ENCODE assay signal across 23 mouse cellular contexts in genomic region chr12:99856011-99856410, GRCm38 (mm10). TPM values are rescaled to one million over a fixed set of nuclear protein-coding genes. Genes with fewer than 3 reads are reported as not detected.
A peak's percentile ranks its signal among the peaks of the same experiment; 100 is the strongest.
DNase-seq lines count a peak whose midpoint lies in the region; ATAC-seq and TF ChIP-seq lines count a peak whose summit lies in the region.
"Had no signal": no experiment of that assay in that cellular context is flagged by ENCODE, and none has a peak within 500 bp of the region (broad histone marks: within the 10 kb centered on the region; RNA-seq: fewer than 3 reads in every experiment).

No protein-coding gene starts in this region.

- TF ChIP-seq CTCF in cerebellum, adult 2 months (IDR thresholded peaks at IDR 0.05; ENCODE audit: borderline replicate concordance, insufficient read depth, low read depth, low read length) = no peak
- no peak for TF ChIP-seq CTCF in midbrain, postnatal 0 days (IDR thresholded peaks at IDR 0.05)

- no peaks in the 10 kb centered on the region for H3K9me3 ChIP-seq in hindbrain, embryonic 16.5 days (ENCODE audit: control insufficient read depth, low read length)
- H3K9me3 ChIP-seq in hindbrain, embryonic 14.5 days (ENCODE audit: control insufficient read depth, low read length) = no peaks in the 10 kb centered on the region
- no peaks in the 10 kb centered on the region for H3K9me3 ChIP-seq in midbrain, postnatal 0 days (ENCODE audit: low read length)
- no peaks in the 10 kb centered on the region for H3K9me3 ChIP-seq in midbrain, embryonic 15.5 days
- H3K9me3 ChIP-seq: embryonic facial prominence, embryonic 15.5 days; forebrain, embryonic 10.5 days; forebrain, embryonic 15.5 days; heart, embryonic 12.5 days; hindbrain, embryonic 10.5 days; intestine, embryonic 15.5 days; kidney, embryonic 15.5 days had no signal

- peak; percentile 18 to 36 for DNase-seq in cerebellum, adult 2 months
- no peak for DNase-seq in cerebellum, adult 11 months
- DNase-seq in hindbrain, embryonic 14.5 days (ENCODE audit: low spot score) = no peak
- DNase-seq in midbrain, postnatal 0 days (ENCODE audit: low spot score) = peak; percentile 61
- peak; percentile 28 for DNase-seq in cerebellum, postnatal 36 days
- DNase-seq in adrenal gland, postnatal 25 days = no peak
- DNase-seq: adrenal gland, adult 2 months; adrenal gland, postnatal 36 days; embryo, embryonic 11 days; gastrocnemius, postnatal 10 days; heart, adult 2 months; kidney, adult 2 months had no signal

- H3K4me2 ChIP-seq in hindbrain, embryonic 16.5 days (ENCODE audit: low read length) = no peak overlapping the region
- H3K4me2 ChIP-seq in hindbrain, embryonic 14.5 days (replicated peaks) = no peak overlapping the region
- no peak overlapping the region for H3K4me2 ChIP-seq in midbrain, postnatal 0 days (ENCODE audit: low read depth, low read length, poor library complexity, severe bottlenecking)
- H3K4me2 ChIP-seq in midbrain, embryonic 15.5 days = no peak overlapping the region
- H3K4me2 ChIP-seq: embryonic facial prominence, embryonic 15.5 days; forebrain, embryonic 15.5 days; heart, embryonic 12.5 days; intestine, embryonic 15.5 days; kidney, embryonic 15.5 days had no signal

- no peaks in the 10 kb centered on the region for H3K27me3 ChIP-seq in cerebellum, adult 2 months (ENCODE audit: control insufficient read depth, insufficient read depth, low read length)
- H3K27me3 ChIP-seq in hindbrain, embryonic 16.5 days (replicated peaks; ENCODE audit: control insufficient read depth, insufficient read depth, low read length) = no peaks in the 10 kb centered on the region
- H3K27me3 ChIP-seq in hindbrain, embryonic 14.5 days (ENCODE audit: control insufficient read depth, insufficient read depth, low read length) = no peaks in the 10 kb centered on the region
- no peaks in the 10 kb centered on the region for H3K27me3 ChIP-seq in midbrain, postnatal 0 days (ENCODE audit: insufficient read depth, low read length)
- H3K27me3 ChIP-seq in midbrain, embryonic 15.5 days (replicated peaks) = no peaks in the 10 kb centered on the region
- H3K27me3 ChIP-seq: CH12.LX; embryonic facial prominence, embryonic 15.5 days; forebrain, embryonic 15.5 days; heart, embryonic 12.5 days; intestine, embryonic 15.5 days; kidney, embryonic 15.5 days had no signal

- no peaks in the 10 kb centered on the region for H3K4me1 ChIP-seq in cerebellum, adult 2 months (ENCODE audit: control insufficient read depth, insufficient read depth, low read length)
- peaks cover 7% of the 10 kb centered on the region for H3K4me1 ChIP-seq in hindbrain, embryonic 16.5 days (ENCODE audit: control insufficient read depth, insufficient read depth, low read depth, low read length)
- peaks cover 16% of the 10 kb centered on the region for H3K4me1 ChIP-seq in hindbrain, embryonic 14.5 days (replicated peaks; ENCODE audit: control insufficient read depth, insufficient read depth, low read length)
- H3K4me1 ChIP-seq in midbrain, postnatal 0 days (ENCODE audit: insufficient read depth, low read length) = peaks cover 8% of the 10 kb centered on the region; the same call in 1 of the 2 replicates
- H3K4me1 ChIP-seq in midbrain, embryonic 15.5 days = peaks cover 19% of the 10 kb centered on the region
- H3K4me1 ChIP-seq: embryonic facial prominence, embryonic 15.5 days; forebrain, embryonic 10.5 days; intestine, embryonic 15.5 days; kidney, embryonic 15.5 days had no signal

- no peak overlapping the region for H3K4me3 ChIP-seq in cerebellum, adult 2 months (replicated peaks; ENCODE audit: insufficient read depth, low read depth, low read length)
- H3K4me3 ChIP-seq in hindbrain, embryonic 16.5 days (ENCODE audit: low read length) = no peak overlapping the region
- no peak overlapping the region for H3K4me3 ChIP-seq in hindbrain, embryonic 14.5 days (replicated peaks; ENCODE audit: low read length)
- H3K4me3 ChIP-seq in midbrain, postnatal 0 days (ENCODE audit: low read depth, low read length) = no peak overlapping the region
- no peak overlapping the region for H3K4me3 ChIP-seq in midbrain, embryonic 15.5 days
- H3K4me3 ChIP-seq: embryonic facial prominence, embryonic 15.5 days; erythroblast, embryonic 14.5 days; forebrain, embryonic 10.5 days; forebrain, embryonic 15.5 days; heart, adult 2 months; heart, embryonic 12.5 days; hindbrain, embryonic 10.5 days; intestine, embryonic 15.5 days; kidney, embryonic 15.5 days had no signal

- no peak for TF ChIP-seq POLR2A in cerebellum, adult 2 months (IDR thresholded peaks at IDR 0.05; ENCODE audit: borderline replicate concordance, insufficient read depth, low read length)

- peak; percentile 30; the same call in 1 of the 2 replicates for ATAC-seq in hindbrain, embryonic 16.5 days
- no peak for ATAC-seq in hindbrain, embryonic 14.5 days (ENCODE audit: low FRiP score)
- no peak for ATAC-seq in midbrain, postnatal 0 days (ENCODE audit: low FRiP score)
- no peak for ATAC-seq in midbrain, embryonic 15.5 days (replicated peaks)
- ATAC-seq: forebrain, embryonic 15.5 days; intestine, embryonic 15.5 days had no signal

- no peaks in the 10 kb centered on the region for H3K36me3 ChIP-seq in hindbrain, embryonic 16.5 days (ENCODE audit: control insufficient read depth, insufficient read depth, low read length)
- H3K36me3 ChIP-seq in hindbrain, embryonic 14.5 days (replicated peaks; ENCODE audit: control insufficient read depth, insufficient read depth) = no peaks in the 10 kb centered on the region
- H3K36me3 ChIP-seq in midbrain, postnatal 0 days (ENCODE audit: insufficient read depth, low read length) = no peaks in the 10 kb centered on the region
- H3K36me3 ChIP-seq in midbrain, embryonic 15.5 days (replicated peaks) = no peaks in the 10 kb centered on the region
- H3K36me3 ChIP-seq: embryonic facial prominence, embryonic 15.5 days; forebrain, embryonic 15.5 days; heart, embryonic 12.5 days; intestine, embryonic 15.5 days had no signal

- 31% methylated on average over 9 of the region's 9 CpGs for WGBS in cerebellum, adult 2 months
- WGBS in hindbrain, embryonic 16.5 days = 37% methylated on average over 9 of the region's 9 CpGs
- 35% methylated on average over 9 of the region's 9 CpGs for whole genome bisulfite sequencing in hindbrain, embryonic 14.5 days
- 43% methylated on average over 9 of the region's 9 CpGs for WGBS in midbrain, postnatal 0 days
- WGBS in midbrain, embryonic 15.5 days = 48% methylated on average over 9 of the region's 9 CpGs

- no peak overlapping the region for H3K9ac ChIP-seq in hindbrain, embryonic 16.5 days (ENCODE audit: low read depth, low read length)
- H3K9ac ChIP-seq in hindbrain, embryonic 14.5 days = no peak overlapping the region
- no peak overlapping the region for H3K9ac ChIP-seq in midbrain, postnatal 0 days (replicated peaks; ENCODE audit: low read length, poor library complexity, severe bottlenecking)
- no peak overlapping the region for H3K9ac ChIP-seq in midbrain, embryonic 15.5 days
- H3K9ac ChIP-seq: embryonic facial prominence, embryonic 15.5 days; forebrain, embryonic 15.5 days; heart, embryonic 12.5 days; intestine, embryonic 15.5 days; kidney, embryonic 15.5 days had no signal

- H3K27ac ChIP-seq in cerebellum, adult 2 months (ENCODE audit: insufficient read depth, low read length) = no peak overlapping the region
- no peak overlapping the region for H3K27ac ChIP-seq in hindbrain, embryonic 16.5 days (ENCODE audit: low read depth, low read length)
- H3K27ac ChIP-seq in hindbrain, embryonic 14.5 days = no peak overlapping the region
- H3K27ac ChIP-seq in midbrain, postnatal 0 days (ENCODE audit: low read depth, low read length) = no peak overlapping the region
- no peak overlapping the region for H3K27ac ChIP-seq in midbrain, embryonic 15.5 days
- H3K27ac ChIP-seq: embryonic facial prominence, embryonic 15.5 days; forebrain, embryonic 10.5 days; forebrain, embryonic 15.5 days; heart, adult 2 months; hindbrain, embryonic 10.5 days; intestine, embryonic 15.5 days; kidney, embryonic 15.5 days had no signal

RNA-seq across cellular contexts. Expression of gene Efcab11, which starts 28.2 kb away (rescaled TPM):
- 0.65 and 0.84 TPM in 2 replicates for polyA plus RNA-seq in cerebellum, adult 2 months (2012; rRNA removed)
- 4.8 and 4.9 TPM in 2 replicates for polyA plus RNA-seq in hindbrain, embryonic 16.5 days (2015; fragmentation: Nextera tagmentation; extraction: Ambion mirVana)
- 5.9 and 6.4 TPM in 2 replicates for polyA plus RNA-seq in hindbrain, embryonic 14.5 days (2014; fragmentation: Nextera tagmentation; extraction: Ambion mirVana)
- total RNA-seq in midbrain, postnatal 0 days (2014; rRNA removed) = 2.5 and 2.9 TPM in 2 replicates
- 2.6 and 5.0 TPM in 2 replicates for polyA plus RNA-seq in midbrain, postnatal 0 days (2015; fragmentation: Nextera tagmentation; extraction: Ambion mirVana)
- polyA plus RNA-seq in midbrain, embryonic 15.5 days (2015; fragmentation: Nextera tagmentation; extraction: Ambion mirVana) = 4.1 and 4.8 TPM in 2 replicates
- total RNA-seq in adrenal gland, postnatal 25 days (2021) = 0.82 and 1.7 TPM in 2 replicates

RNA-seq across cellular contexts. Expression of gene Tdp1, which starts 28.3 kb away (rescaled TPM):
- 20.7 and 23.0 TPM in 2 replicates for polyA plus RNA-seq in cerebellum, adult 2 months (2012; rRNA removed)
- polyA plus RNA-seq in hindbrain, embryonic 16.5 days (2015; fragmentation: Nextera tagmentation; extraction: Ambion mirVana) = 46.7 and 49.2 TPM in 2 replicates
- polyA plus RNA-seq in hindbrain, embryonic 14.5 days (2014; fragmentation: Nextera tagmentation; extraction: Ambion mirVana) = 49.0 and 49.2 TPM in 2 replicates
- total RNA-seq in midbrain, postnatal 0 days (2014; rRNA removed) = 16.1 and 19.0 TPM in 2 replicates
- 31.8 and 34.8 TPM in 2 replicates for polyA plus RNA-seq in midbrain, postnatal 0 days (2015; fragmentation: Nextera tagmentation; extraction: Ambion mirVana)
- 53.0 and 56.2 TPM in 2 replicates for polyA plus RNA-seq in midbrain, embryonic 15.5 days (2015; fragmentation: Nextera tagmentation; extraction: Ambion mirVana)
- 15.8 and 18.6 TPM in 2 replicates for total RNA-seq in adrenal gland, postnatal 25 days (2021)

Comparison
In these comparisons a context has a peak if more than half of its experiments do, and no peak if none do; other contexts are left out.
1. DNase-seq: peak in cerebellum, adult 2 months (2 of 2), midbrain, postnatal 0 days (single experiment) and cerebellum, postnatal 36 days (2 of 2); none in cerebellum, adult 11 months (single experiment), hindbrain, embryonic 14.5 days (single experiment) and adrenal gland, postnatal 25 days (single experiment).